Mouse (Mus musculus) ES-CJ7 (cell line): ENCODE data around the gene Cntn3.
"Not testable (repeated sequence)": the region's sequence is repeated elsewhere in the genome, so short reads cannot be mapped to it uniquely, and the experiment has no call there.

Source experiments
- DNase-seq: peaks from one replicate; pipeline ENCODE4 v3.0.0; 2011; ENCODE audit warnings: low read depth, low spot score

The Cntn3 gene

GRCm38 (mm10) chr6:102573001-102573400 is at the start of gene Cntn3:
TSS of gene Cntn3 (minus strand) at chr6:102573101.
- not testable (repeated sequence) for DNase-seq

GRCm38 (mm10) chr6:102600773-102601172 is 27.9 kb upstream of the Cntn3 start:
- DNase-seq: no peak

GRCm38 (mm10) chr6:102597756-102598155 is 24.9 kb upstream of the Cntn3 start:
- peak; percentile 7 for DNase-seq

- no peak for DNase-seq
Observed at GRCm38 (mm10) chr6:102590151-102590550, 17.2 kb upstream of the Cntn3 start.

- DNase-seq: no peak
Observed at GRCm38 (mm10) chr6:102589311-102589710, 16.4 kb upstream of the Cntn3 start.

- no peak for DNase-seq
Observed at GRCm38 (mm10) chr6:102586056-102586455, 13.2 kb upstream of the Cntn3 start.

- DNase-seq: no peak
Observed at GRCm38 (mm10) chr6:102583578-102583977, 10.7 kb upstream of the Cntn3 start.

GRCm38 (mm10) chr6:102567496-102567895 is 5.4 kb downstream of the Cntn3 start:
- DNase-seq: no peak

- no peak for DNase-seq
Observed at GRCm38 (mm10) chr6:102565228-102565627, 7.7 kb downstream of the Cntn3 start.

GRCm38 (mm10) chr6:102564011-102564731 is 8.7 kb downstream of the Cntn3 start:
- peak; percentile 88 for DNase-seq

- peak; percentile 24 for DNase-seq
Observed at GRCm38 (mm10) chr6:102563431-102563830, 9.5 kb downstream of the Cntn3 start.

GRCm38 (mm10) chr6:102557521-102557920 is 15.4 kb downstream of the Cntn3 start:
- no peak for DNase-seq

- DNase-seq: no peak
Observed at GRCm38 (mm10) chr6:102556497-102556896, 16.4 kb downstream of the Cntn3 start.

GRCm38 (mm10) chr6:102555814-102556437 is 17.0 kb downstream of the Cntn3 start:
- no peak for DNase-seq

- no peak for DNase-seq
Observed at GRCm38 (mm10) chr6:102555067-102555657, 17.7 kb downstream of the Cntn3 start.

- DNase-seq: no peak
Observed at GRCm38 (mm10) chr6:102541633-102542412, 31.1 kb downstream of the Cntn3 start.

- DNase-seq: no peak
Observed at GRCm38 (mm10) chr6:102535599-102535998, 37.3 kb downstream of the Cntn3 start.

GRCm38 (mm10) chr6:102523037-102523436 is 49.9 kb downstream of the Cntn3 start:
- no peak for DNase-seq

- no peak for DNase-seq
Observed at GRCm38 (mm10) chr6:102520977-102521376, 51.9 kb downstream of the Cntn3 start.

GRCm38 (mm10) chr6:102515231-102515630 is 57.7 kb downstream of the Cntn3 start:
- DNase-seq: no peak

GRCm38 (mm10) chr6:102512085-102512484 is 60.8 kb downstream of the Cntn3 start:
- DNase-seq: no peak

GRCm38 (mm10) chr6:102485509-102485908 is 87.4 kb downstream of the Cntn3 start:
- DNase-seq: no peak
